Mouse (Mus musculus) heart, postnatal 0 days (tissue): ENCODE data around the gene Sars2.

Experiments used
- CTCF ChIP-seq: IDR thresholded peaks from 2 replicates; pipeline ENCODE4 v1.5.1; 2016; ENCODE audit warnings: antibody characterized with exemption, control low read depth, low read depth
- EP300 ChIP-seq: IDR thresholded peaks from 2 replicates; pipeline ENCODE4 v1.6.1; 2016; ENCODE audit warnings: antibody characterized with exemption, low read depth

DNA sequence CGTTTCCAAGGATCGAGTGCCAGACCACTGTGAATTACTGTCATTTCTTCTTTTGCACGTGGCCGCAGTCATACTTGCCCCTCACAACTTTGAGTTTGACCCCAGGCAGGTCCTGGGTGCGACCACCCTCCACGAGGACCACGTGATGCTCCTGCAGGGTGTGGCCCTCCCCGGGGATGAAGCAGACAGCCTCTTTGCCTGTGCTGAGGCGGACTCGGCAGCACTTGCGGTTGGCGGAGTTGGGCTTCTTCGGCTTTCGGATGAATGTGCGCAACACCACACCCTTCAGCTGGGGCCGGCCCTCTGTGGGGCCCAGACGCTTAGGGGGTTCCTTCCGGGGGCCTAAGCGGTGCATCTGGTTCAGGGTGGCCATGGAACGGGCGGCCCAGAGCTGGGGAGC lies 2.0 kb upstream of the Sars2 start:
- TF ChIP-seq CTCF (no peak), EP300 (no peak)
